Mouse (Mus musculus): ENCODE measurements around the gene Gm10260.

DNA sequence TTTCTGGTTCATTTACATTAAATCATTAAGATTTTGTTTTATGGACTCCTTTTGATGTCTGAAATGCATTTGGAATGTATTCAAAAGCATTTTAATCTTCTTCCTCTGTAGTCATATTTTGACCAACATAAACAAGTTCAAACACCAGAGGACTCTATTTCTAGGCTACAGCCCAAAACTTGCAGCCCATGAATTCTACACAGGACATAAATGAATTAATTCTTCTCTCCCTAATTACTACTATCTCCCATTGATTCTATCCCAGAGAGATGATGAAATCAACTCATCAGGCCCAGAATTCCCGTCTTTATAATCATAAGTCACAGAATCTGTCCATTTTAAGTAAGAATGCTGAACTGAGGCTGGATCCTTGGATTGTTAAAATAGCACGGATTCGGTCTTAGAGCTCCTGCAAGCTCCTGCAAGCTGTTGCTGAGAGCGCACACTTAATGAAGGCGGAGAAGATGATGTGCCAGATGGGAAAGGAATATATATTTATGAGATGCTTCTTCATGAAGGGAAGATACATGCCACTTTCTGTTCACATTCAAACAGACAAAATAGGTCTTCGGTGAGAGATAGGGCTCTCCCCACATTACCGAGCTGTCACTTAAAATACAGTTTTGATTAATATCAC, 7.7 kb upstream of the Gm10260 start:
- TF ChIP-seq POLR2A (IDR thresholded peaks at IDR 0.05; ENCODE audit: insufficient read depth, low read depth, low read length): no peak
- TF ChIP-seq CTCF (IDR thresholded peaks at IDR 0.05): no peak
- TF ChIP-seq EP300 (IDR thresholded peaks at IDR 0.05; ENCODE audit: insufficient read depth, low read depth, low read length): no peak
